Mouse (Mus musculus): ENCODE results near the gene Hirip3. TPM values are rescaled to one million over a fixed set of nuclear protein-coding genes. Genes with fewer than 3 reads are reported as not detected.

Hirip3 gene
- polyA plus RNA-seq, 1 experiment, result not detected

GRCm38 (mm10) chr7:126825403-126825802 is 36.4 kb upstream of the Hirip3 start:
- WGBS, result 45% methylated on average over 8 of the region's 8 CpGs
- H3K4me3 ChIP-seq (ENCODE audit: insufficient read depth, low read depth, low read length), result no peak overlapping the region
- no peak for TF ChIP-seq CTCF (IDR thresholded peaks at IDR 0.05; ENCODE audit: insufficient read depth, low read depth, low read length)
- TF ChIP-seq POLR2A (IDR thresholded peaks at IDR 0.05; ENCODE audit: insufficient read depth, low read depth, low read length), result no peak

GRCm38 (mm10) chr7:126825952-126826351 is 35.8 kb upstream of the Hirip3 start:
- TF ChIP-seq CTCF (IDR thresholded peaks at IDR 0.05; ENCODE audit: insufficient read depth, low read depth, low read length) (no peak), POLR2A (IDR thresholded peaks at IDR 0.05; ENCODE audit: insufficient read depth, low read depth, low read length) (no peak)
- H3K27ac ChIP-seq (ENCODE audit: insufficient read depth, low read depth, low read length), result no peak overlapping the region
- peaks cover 28% of the 10 kb centered on the region for H3K4me1 ChIP-seq (ENCODE audit: control insufficient read depth, insufficient read depth, low read length)
- 69% methylated on average over 5 of the region's 5 CpGs for WGBS
- no peak overlapping the region for H3K4me3 ChIP-seq (ENCODE audit: insufficient read depth, low read depth, low read length)

More at GRCm38 (mm10) chr7:126825403-126825802, 36.4 kb upstream of the Hirip3 start:
- peaks cover 28% of the 10 kb centered on the region for H3K4me1 ChIP-seq (ENCODE audit: control insufficient read depth, insufficient read depth, low read length)
- H3K27ac ChIP-seq (ENCODE audit: insufficient read depth, low read depth, low read length), result no peak overlapping the region

GRCm38 (mm10) chr7:126831539-126831938 is 30.2 kb upstream of the Hirip3 start, which contains the start of gene 4930451I11Rik:
4930451I11Rik (minus strand) TSS chr7:126831639.
- WGBS, result 54% methylated on average over 5 of the region's 5 CpGs
- Histone ChIP-seq H3K4me1 (ENCODE audit: control insufficient read depth, insufficient read depth, low read length) (peaks cover 8% of the 10 kb centered on the region), H3K4me3 (ENCODE audit: insufficient read depth, low read depth, low read length) (peak within 1 kb of the TSS; percentile 16), H3K27ac (ENCODE audit: insufficient read depth, low read depth, low read length) (no peak within 1 kb of the TSS)
- TF ChIP-seq CTCF (IDR thresholded peaks at IDR 0.05; ENCODE audit: insufficient read depth, low read depth, low read length) (no peak), POLR2A (IDR thresholded peaks at IDR 0.05; ENCODE audit: insufficient read depth, low read depth, low read length) (no peak)

- Histone ChIP-seq H3K4me1 (ENCODE audit: control insufficient read depth, insufficient read depth, low read length) (peaks cover 8% of the 10 kb centered on the region), H3K4me3 (ENCODE audit: insufficient read depth, low read depth, low read length) (peak overlapping the region; percentile 16), H3K27ac (ENCODE audit: insufficient read depth, low read depth, low read length) (no peak overlapping the region)
- no peak for TF ChIP-seq POLR2A (IDR thresholded peaks at IDR 0.05; ENCODE audit: insufficient read depth, low read depth, low read length)
- peak; percentile 68 for TF ChIP-seq CTCF (IDR thresholded peaks at IDR 0.05; ENCODE audit: insufficient read depth, low read depth, low read length)
- 2% methylated on average over 21 of the region's 21 CpGs for WGBS
These were observed 29.7 kb upstream of the Hirip3 start for GRCm38 (mm10) chr7:126832036-126832598.

- Histone ChIP-seq H3K27ac (ENCODE audit: insufficient read depth, low read depth, low read length) (no peak overlapping the region), H3K4me1 (ENCODE audit: control insufficient read depth, insufficient read depth, low read length) (peaks cover 8% of the 10 kb centered on the region), H3K4me3 (ENCODE audit: insufficient read depth, low read depth, low read length) (no peak overlapping the region)
- TF ChIP-seq POLR2A (IDR thresholded peaks at IDR 0.05; ENCODE audit: insufficient read depth, low read depth, low read length) (no peak), CTCF (IDR thresholded peaks at IDR 0.05; ENCODE audit: insufficient read depth, low read depth, low read length) (no peak)
- WGBS, result 100% methylated on average over 1 of the region's 1 CpGs
These were observed 28.5 kb upstream of the Hirip3 start for GRCm38 (mm10) chr7:126833294-126833693.

- 58% methylated on average over 9 of the region's 9 CpGs for WGBS
- Histone ChIP-seq H3K4me3 (ENCODE audit: insufficient read depth, low read depth, low read length) (no peak overlapping the region), H3K27ac (ENCODE audit: insufficient read depth, low read depth, low read length) (peak overlapping the region; percentile 6), H3K4me1 (ENCODE audit: control insufficient read depth, insufficient read depth, low read length) (peaks cover 15% of the 10 kb centered on the region)
- TF ChIP-seq POLR2A (IDR thresholded peaks at IDR 0.05; ENCODE audit: insufficient read depth, low read depth, low read length) (no peak), CTCF (IDR thresholded peaks at IDR 0.05; ENCODE audit: insufficient read depth, low read depth, low read length) (no peak)
These were observed 18.5 kb upstream of the Hirip3 start for GRCm38 (mm10) chr7:126843276-126843675.

GRCm38 (mm10) chr7:126845516-126845915 is 16.3 kb upstream of the Hirip3 start:
- peaks cover 24% of the 10 kb centered on the region for H3K4me1 ChIP-seq (ENCODE audit: control insufficient read depth, insufficient read depth, low read length)
- WGBS, result 42% methylated on average over 2 of the region's 2 CpGs
- TF ChIP-seq CTCF (IDR thresholded peaks at IDR 0.05; ENCODE audit: insufficient read depth, low read depth, low read length), result no peak
- no peak for TF ChIP-seq POLR2A (IDR thresholded peaks at IDR 0.05; ENCODE audit: insufficient read depth, low read depth, low read length)
- no peak overlapping the region for H3K27ac ChIP-seq (ENCODE audit: insufficient read depth, low read depth, low read length)
- no peak overlapping the region for H3K4me3 ChIP-seq (ENCODE audit: insufficient read depth, low read depth, low read length)

- TF ChIP-seq POLR2A (IDR thresholded peaks at IDR 0.05; ENCODE audit: insufficient read depth, low read depth, low read length), result no peak
- no peak for TF ChIP-seq CTCF (IDR thresholded peaks at IDR 0.05; ENCODE audit: insufficient read depth, low read depth, low read length)
- H3K4me1 ChIP-seq (ENCODE audit: control insufficient read depth, insufficient read depth, low read length), result peaks cover 24% of the 10 kb centered on the region
- 50% methylated on average over 4 of the region's 4 CpGs for WGBS
- H3K4me3 ChIP-seq (ENCODE audit: insufficient read depth, low read depth, low read length), result peak within 1 kb of the TSS; percentile 68
- H3K27ac ChIP-seq (ENCODE audit: insufficient read depth, low read depth, low read length), result peak within 1 kb of the TSS; percentile 31; the same call in 1 of the 2 replicates
These were observed 14.7 kb upstream of the Hirip3 start, which contains the start of gene Doc2a for GRCm38 (mm10) chr7:126847116-126847420. Doc2a (plus strand) TSS chr7:126847416.

GRCm38 (mm10) chr7:126847421-126848398 is 14.1 kb upstream of the Hirip3 start:
- 2% methylated on average over 73 of the region's 74 CpGs for WGBS
- Histone ChIP-seq H3K4me3 (ENCODE audit: insufficient read depth, low read depth, low read length) (peak overlapping the region; percentile 68), H3K27ac (ENCODE audit: insufficient read depth, low read depth, low read length) (peak overlapping the region; percentile 31; the same call in 1 of the 2 replicates), H3K4me1 (ENCODE audit: control insufficient read depth, insufficient read depth, low read length) (peaks cover 24% of the 10 kb centered on the region)
- TF ChIP-seq CTCF (IDR thresholded peaks at IDR 0.05; ENCODE audit: insufficient read depth, low read depth, low read length) (no peak), POLR2A (IDR thresholded peaks at IDR 0.05; ENCODE audit: insufficient read depth, low read depth, low read length) (no peak)
